Mouse (Mus musculus): Measurements from ENCODE around the gene Herc6.

Gene Herc6

GRCm38 (mm10) chr6:57581595-57581994 lies 795 bp downstream of the Herc6 start:
- DNase-seq, result no peak

- no peak for DNase-seq
Observed at GRCm38 (mm10) chr6:57582356-57582755, 1.6 kb downstream of the Herc6 start.

- peak; percentile 42 for DNase-seq
Observed at GRCm38 (mm10) chr6:57605546-57606307, 24.9 kb downstream of the Herc6 start.

GRCm38 (mm10) chr6:57607999-57608398 lies 27.2 kb downstream of the Herc6 start:
- no peak for DNase-seq

GRCm38 (mm10) chr6:57609631-57610030 lies 28.8 kb downstream of the Herc6 start:
- no peak for DNase-seq

GRCm38 (mm10) chr6:57615788-57616187 lies 35.0 kb downstream of the Herc6 start:
- no peak for DNase-seq

- DNase-seq, result no peak
Observed at GRCm38 (mm10) chr6:57639531-57639930, 58.7 kb downstream of the Herc6 start.

GRCm38 (mm10) chr6:57641789-57642188 lies 61.0 kb downstream of the Herc6 start:
- peak; percentile 29 for DNase-seq

- no peak for DNase-seq
Observed at GRCm38 (mm10) chr6:57647256-57647655, 66.5 kb downstream of the Herc6 start.

GRCm38 (mm10) chr6:57661295-57661694 lies 80.5 kb downstream of the Herc6 start:
- DNase-seq, result no peak

GRCm38 (mm10) chr6:57684156-57684555 lies 103.4 kb downstream of the Herc6 start:
- DNase-seq, result no peak

GRCm38 (mm10) chr6:57691467-57692261 lies 110.9 kb downstream of the Herc6 start, which contains the start of gene Pyurf:
TSS of gene Pyurf (minus strand) at chr6:57692078.
- peak; percentile 78 for DNase-seq

- DNase-seq, result no peak
Observed at GRCm38 (mm10) chr6:57693116-57693515, 112.3 kb downstream of the Herc6 start.

- DNase-seq, result no peak
Observed at GRCm38 (mm10) chr6:57701686-57702085, 120.9 kb downstream of the Herc6 start.

- DNase-seq, result peak; percentile 65
Observed at GRCm38 (mm10) chr6:57702376-57702742, 121.6 kb downstream of the Herc6 start, which contains the start of gene Lancl2. TSS of gene Lancl2 (plus strand) at chr6:57702540.

- DNase-seq, result peak; percentile 94
Observed at GRCm38 (mm10) chr6:57702743-57703499, 122.1 kb downstream of the Herc6 start.

GRCm38 (mm10) chr6:57703703-57704102 lies 122.9 kb downstream of the Herc6 start:
- no peak for DNase-seq

GRCm38 (mm10) chr6:57706721-57707120 lies 125.9 kb downstream of the Herc6 start:
- no peak for DNase-seq

GRCm38 (mm10) chr6:57711726-57712125 lies 130.9 kb downstream of the Herc6 start:
- no peak for DNase-seq

Measured in right cerebral cortex, postnatal 4 days (tissue).